Mouse (Mus musculus) left cerebral cortex, postnatal 25 days (tissue): ENCODE data around the gene Prkcd. TPM values are rescaled to one million over a fixed set of nuclear protein-coding genes. Genes with fewer than 3 reads are reported as not detected.
"Not testable (repeated sequence)": the region's sequence is repeated elsewhere in the genome, so short reads cannot be mapped to it uniquely, and the experiment has no call there.

ENCODE experiments used
- DNase-seq, 2 experiments: peaks; one replicate each; pipeline ENCODE4 v3.0.0; 2022; ENCODE audit warnings: low spot score in 2 of 2, mixed read lengths in 1 of 2
- intact Hi-C: fragments of 180-260 bp; cut with DNase I; formaldehyde crosslinking; loops from one replicate; pipeline ENCODE4 v1.15.1; 2025
- total RNA-seq, 2 experiments: library from RNA; stranded (reverse); gene quantifications; 2 replicates each; pipeline ENCODE4 v1.2.3; 2021

Gene Prkcd
- total RNA-seq, 2 experiments from 2014 or later: 12.4 to 15.2 TPM

DNA sequence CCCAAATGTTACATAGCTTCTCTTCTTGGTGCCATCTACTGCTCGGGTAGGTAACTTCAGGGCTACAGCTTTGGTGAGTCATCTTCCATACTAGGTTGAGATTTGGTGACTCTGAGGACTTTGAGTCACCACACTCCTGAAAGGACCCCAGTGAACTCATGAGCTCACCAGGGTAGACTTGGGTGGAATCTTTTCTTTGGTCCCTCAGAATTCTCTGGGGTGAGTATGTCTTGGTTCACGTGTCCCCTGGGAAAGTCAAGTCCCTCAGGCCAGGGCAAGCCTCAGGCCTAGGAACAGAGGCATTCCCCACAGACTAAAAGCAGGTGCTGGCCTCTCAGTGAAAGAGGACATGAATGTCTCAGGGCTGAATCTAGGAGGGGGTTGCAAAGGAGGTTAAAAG lies 41.9 kb downstream of the Prkcd start:
- intact Hi-C loops: no loop called here
- DNase-seq: no peak

GRCm38 (mm10) chr14:30581238-30581637 lies 44.8 kb downstream of the Prkcd start:
- intact Hi-C loops: no loop called here
- no peak for DNase-seq

DNA sequence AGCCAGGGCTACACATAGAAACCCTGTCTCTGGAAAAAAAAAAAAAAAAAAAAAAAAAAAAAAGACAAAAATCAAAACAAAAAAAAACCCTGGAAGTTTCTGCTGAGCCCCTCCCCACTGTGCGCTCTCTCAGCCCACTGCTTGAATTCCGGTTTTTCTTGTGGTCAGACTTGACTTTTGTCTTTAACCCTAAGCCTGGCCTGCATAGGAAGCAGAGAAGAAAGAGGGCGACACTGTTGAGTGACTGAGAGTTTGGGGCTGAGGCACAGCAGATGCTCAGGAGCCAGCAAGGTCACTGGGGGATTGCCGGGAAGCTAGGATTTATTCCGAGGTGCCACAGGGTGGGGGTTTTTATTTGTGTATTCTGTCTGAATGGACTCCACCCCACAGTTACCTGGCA lies 46.1 kb downstream of the Prkcd start:
- intact Hi-C loops: no loop called here
- no peak for DNase-seq

DNA sequence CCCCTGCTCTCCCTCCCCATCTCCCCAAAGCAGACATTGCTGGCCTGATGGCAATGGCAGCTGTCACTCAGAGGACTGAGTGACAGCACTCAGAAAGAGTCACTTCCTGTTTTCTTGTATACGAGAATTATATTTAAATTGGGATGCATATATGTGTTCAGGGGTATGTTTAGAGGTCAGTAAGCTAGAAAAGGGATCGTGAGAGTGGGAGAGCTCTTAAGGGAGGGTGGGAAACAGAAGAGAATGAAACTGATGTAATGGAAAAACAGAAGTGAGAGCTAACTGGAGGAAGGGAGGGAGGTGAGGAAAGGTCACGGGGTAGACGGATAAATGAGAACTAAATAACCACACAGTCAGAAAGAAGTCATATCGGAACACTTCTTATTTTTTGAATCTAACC lies 46.8 kb downstream of the Prkcd start:
- intact Hi-C loops: no loop called here
- no peak for DNase-seq

- intact Hi-C loops, DNase-seq: not testable (repeated sequence)
These were observed 48.5 kb downstream of the Prkcd start for GRCm38 (mm10) chr14:30577303-30578062.

GRCm38 (mm10) chr14:30576260-30576659 lies 49.8 kb downstream of the Prkcd start:
- no peak for DNase-seq
- intact Hi-C loops: no loop called here

GRCm38 (mm10) chr14:30575791-30576190 lies 50.2 kb downstream of the Prkcd start:
- no peak for DNase-seq

DNA sequence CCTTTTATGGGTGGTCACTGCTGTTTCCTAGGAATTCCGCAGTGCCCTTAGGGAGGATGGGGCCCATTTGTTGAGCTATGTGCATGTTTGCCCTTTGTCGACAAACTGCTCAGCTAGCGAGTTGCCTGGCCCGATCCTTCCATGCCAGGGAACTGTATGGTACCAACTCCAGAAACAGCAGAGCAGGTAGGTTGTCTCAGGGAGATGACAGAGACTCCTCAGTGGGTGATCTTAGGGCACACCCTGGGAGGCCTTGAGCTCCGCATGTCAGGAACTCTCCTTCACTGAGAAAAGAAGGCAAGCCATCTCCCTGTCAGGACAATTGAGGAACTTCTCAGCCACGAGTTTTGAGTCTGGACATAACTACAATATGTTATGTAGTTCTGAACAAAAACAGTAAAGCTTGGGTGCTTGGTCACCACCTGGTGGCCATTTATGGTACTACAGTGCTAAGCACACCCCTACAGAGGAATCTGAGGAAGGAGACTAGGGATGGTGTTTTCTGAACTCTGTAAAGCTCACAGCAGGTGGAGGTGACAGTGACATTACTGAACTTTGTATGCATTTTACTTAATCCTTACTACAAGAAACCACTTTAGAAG lies 51.9 kb downstream of the Prkcd start:
- intact Hi-C loops: no loop called here
- peak; percentile 76 to 83 for DNase-seq

More at GRCm38 (mm10) chr14:30575791-30576190, 50.2 kb downstream of the Prkcd start:
- intact Hi-C loops: no loop called here

DNA sequence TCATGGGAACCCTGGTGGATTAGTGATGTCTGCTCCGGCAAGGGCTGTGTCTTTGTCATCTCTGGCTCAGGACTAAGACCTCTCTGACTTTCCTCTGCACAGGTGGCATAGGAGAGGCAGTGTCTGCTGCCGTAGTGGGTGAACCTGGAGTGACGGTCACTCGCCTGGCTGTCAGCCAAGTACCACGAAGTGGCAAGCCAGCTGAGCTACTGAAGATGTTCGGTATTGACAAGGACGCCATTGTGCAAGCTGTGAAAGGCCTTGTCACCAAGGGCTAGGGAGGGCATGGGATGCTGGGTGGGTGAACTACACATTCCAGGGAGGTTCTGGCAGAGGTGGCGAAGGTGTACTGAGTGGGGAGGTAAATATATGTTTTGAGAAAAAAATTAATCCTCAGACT lies 52.8 kb downstream of the Prkcd start:
- intact Hi-C loops: no loop called here
- DNase-seq: no peak

DNA sequence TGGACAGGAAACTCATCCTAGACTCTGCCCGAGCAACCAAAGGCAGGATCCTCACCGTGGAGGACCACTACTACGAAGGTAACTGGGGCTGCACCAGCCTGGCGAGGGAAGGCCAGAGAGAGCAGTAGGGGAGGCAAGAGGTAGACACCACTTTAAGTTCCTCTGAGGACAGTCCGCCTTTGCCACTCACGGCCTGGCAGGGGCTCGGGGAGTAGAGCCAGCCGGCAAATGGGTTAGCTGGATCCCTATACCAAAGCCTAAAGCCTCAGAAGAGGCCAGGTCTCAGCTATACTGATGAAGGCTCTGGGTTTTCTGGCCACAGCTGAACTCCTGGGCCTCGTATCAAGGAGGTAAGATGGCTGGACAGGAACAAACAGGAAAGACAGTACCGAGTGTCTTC lies 53.8 kb downstream of the Prkcd start:
- intact Hi-C loops: no loop called here
- DNase-seq: no peak

DNA sequence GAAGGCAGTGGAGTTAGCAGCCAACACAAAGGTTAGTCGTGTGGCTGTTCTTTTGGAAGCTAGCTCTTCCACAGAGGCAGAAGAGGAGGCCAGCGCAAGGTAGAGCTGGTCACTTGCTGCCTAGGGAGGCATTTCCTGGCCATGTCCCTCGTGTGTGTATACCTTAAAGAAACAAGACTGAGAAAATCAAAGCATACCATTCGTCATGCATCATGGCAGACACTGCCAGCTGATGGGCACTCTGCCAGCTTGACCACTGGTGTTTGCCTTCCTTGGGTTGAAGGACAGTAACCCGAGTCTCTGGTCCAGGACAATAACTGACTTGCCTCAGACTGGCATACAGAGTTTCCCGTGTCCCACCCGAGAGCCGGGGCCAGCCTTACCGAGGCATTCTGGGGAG lies 55.7 kb downstream of the Prkcd start:
- no peak for DNase-seq
- intact Hi-C loops: no loop called here

- intact Hi-C loops: no loop called here
- no peak for DNase-seq
These were observed 58.0 kb downstream of the Prkcd start for GRCm38 (mm10) chr14:30568016-30568415.

GRCm38 (mm10) chr14:30566317-30566716 lies 59.7 kb downstream of the Prkcd start:
- intact Hi-C loops: no loop called here
- no peak for DNase-seq

DNA sequence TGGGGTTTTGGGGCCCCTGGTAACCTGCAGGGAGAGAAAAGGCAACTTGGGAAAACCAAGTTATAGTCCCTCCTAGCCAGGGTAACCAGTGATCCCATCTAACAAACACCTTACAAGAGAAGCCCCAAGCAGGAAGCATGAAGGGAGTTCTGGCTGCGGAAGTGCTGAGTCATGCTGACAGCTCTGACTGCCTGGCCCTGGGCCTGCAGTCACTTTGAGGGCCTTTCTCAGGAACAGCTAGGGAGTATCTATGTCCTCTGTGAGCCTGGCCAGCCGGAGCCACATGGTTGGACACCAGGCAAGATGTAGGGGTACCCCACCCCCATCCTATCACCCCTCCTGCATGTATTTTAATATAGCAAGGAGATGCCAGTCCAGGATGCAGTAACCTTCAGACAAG lies 61.6 kb downstream of the Prkcd start:
- DNase-seq: peak; percentile 54 to 60
- intact Hi-C loops: no loop called here

- no peak for DNase-seq
- intact Hi-C loops: no loop called here
These were observed 63.7 kb downstream of the Prkcd start for GRCm38 (mm10) chr14:30562343-30562742.

DNA sequence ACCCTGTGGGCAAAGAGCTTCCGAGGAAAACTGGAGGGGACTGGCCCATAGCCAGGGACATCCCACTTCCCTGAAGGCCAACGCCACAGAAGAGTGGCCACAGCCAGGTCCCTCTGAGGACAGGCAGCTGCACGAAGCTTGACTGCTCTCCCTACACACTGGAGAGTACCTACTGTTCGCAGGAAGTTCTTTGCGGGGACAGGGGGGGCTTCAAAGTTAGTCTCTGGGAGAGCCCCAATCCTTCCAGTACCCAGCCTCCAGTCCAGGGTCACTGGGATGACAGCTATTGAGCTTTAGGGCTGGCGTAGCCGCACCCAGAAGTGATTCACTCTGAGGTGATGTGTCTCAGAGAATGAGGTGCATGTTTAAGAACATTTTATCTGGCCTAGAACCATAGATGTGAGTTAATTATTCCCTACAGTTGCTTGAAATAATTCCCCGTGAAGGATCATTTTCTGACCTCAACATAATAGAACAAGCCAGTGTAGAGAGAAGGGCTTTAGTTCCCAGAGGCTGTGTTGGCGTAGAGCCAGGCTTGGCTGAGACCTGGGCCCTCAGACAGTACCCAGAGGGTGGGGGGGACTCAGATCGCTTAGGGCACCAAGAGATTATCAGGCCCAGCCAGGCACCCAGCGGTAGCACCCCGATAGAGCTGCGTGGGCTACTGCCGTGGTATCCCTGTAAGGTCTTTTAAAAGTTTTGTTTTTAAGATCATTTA lies 64.4 kb downstream of the Prkcd start:
- intact Hi-C loops: no loop called here
- peak in 1 of 2 experiments; percentile 15 for DNase-seq

DNA sequence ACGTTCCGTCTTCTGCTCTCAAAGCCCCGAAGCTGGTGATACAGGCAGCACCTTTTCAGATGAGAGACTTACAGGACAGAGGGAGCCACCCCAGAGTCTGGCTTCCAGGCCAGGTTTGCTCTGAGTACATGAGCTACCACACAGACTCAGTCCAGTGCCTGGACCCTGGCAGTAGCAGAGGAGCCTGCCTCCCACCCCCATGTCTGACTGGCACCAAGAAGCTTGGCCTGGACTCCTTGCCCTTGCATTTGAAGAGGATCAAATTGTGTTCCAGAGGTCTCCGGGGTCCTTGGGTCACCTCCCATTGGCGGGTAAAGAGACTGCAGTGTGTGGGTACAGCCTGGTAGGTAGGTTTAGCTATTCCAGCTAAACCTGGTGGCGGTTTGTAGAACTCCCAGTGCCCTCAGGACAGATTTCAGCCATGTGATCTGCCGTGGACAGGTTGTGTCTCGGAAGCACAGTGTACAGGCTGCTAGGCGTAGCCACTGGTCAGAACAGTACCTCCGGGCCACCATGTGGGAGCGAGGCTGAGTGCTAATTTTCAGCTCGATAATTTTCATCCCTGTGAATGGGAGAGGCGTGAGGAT lies 65.1 kb downstream of the Prkcd start:
- DNase-seq: no peak
- intact Hi-C loops: no loop called here

DNA sequence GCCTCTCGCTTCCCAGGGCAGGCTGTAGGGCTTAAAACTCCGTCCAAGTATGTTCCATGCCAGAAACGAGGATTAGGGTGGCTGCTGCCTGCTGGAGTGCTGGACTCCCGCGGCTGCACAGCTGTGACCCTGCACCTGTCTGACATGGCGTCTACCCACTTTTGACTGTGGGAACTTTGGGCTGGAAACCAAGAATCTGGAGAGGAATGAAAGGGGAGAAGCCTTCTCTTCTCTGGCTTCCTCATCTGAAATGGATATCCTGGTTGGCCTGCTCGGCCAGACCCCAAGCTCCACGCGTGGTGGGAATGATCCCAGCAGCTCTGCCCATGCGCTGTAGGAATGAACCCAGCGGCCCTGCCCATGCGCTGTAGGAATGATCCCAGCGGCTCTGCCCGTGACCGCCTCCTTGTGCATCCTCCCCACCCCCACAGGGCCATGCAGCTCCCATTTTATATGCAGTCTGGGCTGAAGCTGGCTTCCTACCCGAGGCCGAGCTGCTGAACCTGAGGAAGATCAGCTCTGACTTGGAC lies 66.6 kb downstream of the Prkcd start:
- no peak for DNase-seq
- intact Hi-C loops: no loop called here

DNA sequence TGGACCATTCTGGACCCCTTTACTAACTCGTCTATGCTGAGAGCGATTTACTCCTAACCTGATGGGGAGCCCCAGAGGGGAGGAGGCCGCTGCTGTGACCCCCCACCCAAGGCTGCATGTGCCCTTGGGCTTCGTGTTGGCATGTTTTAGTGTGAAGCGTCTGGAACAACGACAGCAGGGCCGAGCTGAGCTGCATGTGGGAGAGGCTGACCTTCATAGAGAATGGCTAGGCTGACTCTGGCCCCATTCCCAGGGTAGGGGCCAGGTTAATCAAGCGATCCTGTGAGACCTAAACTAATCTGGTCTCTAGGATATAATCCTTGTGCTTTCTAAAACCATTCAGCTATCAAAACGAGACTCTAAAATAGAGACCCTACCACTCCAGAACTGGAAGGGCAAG lies 68.3 kb downstream of the Prkcd start:
- DNase-seq: no peak
- intact Hi-C loops: no loop called here

DNA sequence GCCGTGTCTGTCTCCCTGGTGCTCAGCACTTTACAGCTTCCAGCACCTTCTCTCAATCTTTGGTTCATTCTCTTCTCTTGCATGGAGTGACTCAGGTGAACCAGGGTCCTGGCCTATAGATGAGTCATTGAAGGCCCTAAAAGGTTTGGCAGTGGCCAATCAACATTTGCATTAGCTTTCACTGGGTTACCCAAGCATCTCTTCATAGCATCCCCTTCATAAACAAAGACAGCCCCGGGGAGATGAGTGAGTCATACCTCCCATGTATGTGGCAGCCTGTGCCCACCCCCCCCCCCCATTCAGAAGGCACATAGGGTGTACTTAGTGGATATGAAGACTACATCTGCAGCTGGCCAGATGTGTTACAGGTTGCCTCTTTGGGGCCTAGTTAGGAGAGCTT lies 69.4 kb downstream of the Prkcd start:
- intact Hi-C loops: no loop called here
- no peak for DNase-seq
